Mouse (Mus musculus) activated CD4-positive, CD25-positive, alpha-beta regulatory T cell (primary cell): ENCODE results near the gene Ndufa8. TPM values are rescaled to one million over a fixed set of nuclear protein-coding genes. Genes with fewer than 3 reads are reported as not detected.

ENCODE experiments used
- polyA plus RNA-seq, 2 experiments: library from polyadenylated mRNA; unstranded; fragments of 100-300 nt; shearing (Covaris generic); gene quantifications; one replicate each; pipeline ENCODE4 v1.2.1; 2017

The Ndufa8 gene
- polyA plus RNA-seq: 100 to 1,000 TPM; 170 to 174 TPM

GRCm38 (mm10) chr2:36048748-36049566 lies at the start of gene Ndufa8, which contains the start of gene Morn5:
Gene Ndufa8 (minus strand): TSS chr2:36049406.
Gene Morn5 (plus strand): TSS chr2:36049458.

Other genes starting within 250 kb of the Ndufa8 start
- gene Ttll11, start 69.5 kb downstream of the Ndufa8 start, polyA plus RNA-seq: 1 to 10 TPM in 1 of 2 experiments, under 1 TPM in 1; 0.30 to 2.0 TPM
- not detected for gene Morn5, start 52 bp upstream of the Ndufa8 start, polyA plus RNA-seq
- not detected for gene Lhx6, start 56.0 kb upstream of the Ndufa8 start, polyA plus RNA-seq
- gene Mrrf, start 87.0 kb upstream of the Ndufa8 start, polyA plus RNA-seq: 10 to 100 TPM; 11.8 to 21.3 TPM
- gene Rbm18, start 87.4 kb upstream of the Ndufa8 start, polyA plus RNA-seq: 10 to 100 TPM; 50.6 to 64.6 TPM
- 1 to 10 TPM; 2.2 to 2.3 TPM for gene Ptgs1, start 181.0 kb upstream of the Ndufa8 start, polyA plus RNA-seq